Mouse (Mus musculus) olfactory bulb, adult 2 months (tissue): Measurements from ENCODE around the gene Hist1h2af.

Source experiments
- CTCF ChIP-seq: fragments of 200-500 bp; IDR thresholded peaks from 2 replicates; pipeline ENCODE4 v1.5.1; 2012; ENCODE audit warnings: low read depth, mild to moderate bottlenecking, low read length, moderate library complexity; ENCODE audit not compliant: insufficient read depth
- POLR2A ChIP-seq: fragments of 200-500 bp; IDR thresholded peaks from 2 replicates; pipeline ENCODE4 v1.6.1; 2012; ENCODE audit warnings: mild to moderate bottlenecking, low read depth, low read length, moderate library complexity; ENCODE audit not compliant: insufficient read depth

- TF ChIP-seq CTCF (no peak), POLR2A (no peak)
These were observed 18.5 kb downstream of the Hist1h2af start for GRCm38 (mm10) chr13:23551931-23552914.
